Mouse (Mus musculus): ENCODE results near the gene C87436. TPM values are rescaled to one million over a fixed set of nuclear protein-coding genes. Genes with fewer than 3 reads are reported as not detected.
A peak's percentile ranks its signal among the peaks of the same experiment; 100 is the strongest.

Gene C87436
- polyA plus RNA-seq, 1 experiment from 2014 or later = 25.5 TPM

GRCm38 (mm10) chr6:86406306-86406705 is 31.9 kb upstream of the C87436 start:
- no peaks in the 10 kb centered on the region for H3K9me3 ChIP-seq (ENCODE audit: control insufficient read depth, low read length)
- H3K27me3 ChIP-seq (ENCODE audit: control insufficient read depth, insufficient read depth, low read length) = no peaks in the 10 kb centered on the region
- H3K27ac ChIP-seq (replicated peaks; ENCODE audit: low read depth, low read length) = no peak overlapping the region
- DNase-seq (no peak), ATAC-seq (ENCODE audit: low FRiP score, low TSS enrichment) (no peak)
- peaks cover 11% of the 10 kb centered on the region for H3K36me3 ChIP-seq (ENCODE audit: control insufficient read depth, insufficient read depth, low read length)
- H3K4me2 ChIP-seq (ENCODE audit: low read length) = peak overlapping the region; percentile 89
- H3K4me3 ChIP-seq (replicated peaks; ENCODE audit: low read depth, low read length) = peak overlapping the region; percentile 85
- no peak overlapping the region for H3K9ac ChIP-seq (replicated peaks; ENCODE audit: low read length)
- peaks cover 15% of the 10 kb centered on the region for H3K4me1 ChIP-seq (ENCODE audit: control insufficient read depth, insufficient read depth, low read length)

GRCm38 (mm10) chr6:86418711-86419110 is 19.5 kb upstream of the C87436 start:
- H3K36me3 ChIP-seq (ENCODE audit: control insufficient read depth, insufficient read depth, low read length) = peaks cover 87% of the 10 kb centered on the region
- 94% methylated on average over 6 of the region's 6 CpGs for WGBS
- no peak overlapping the region for H3K4me3 ChIP-seq (replicated peaks; ENCODE audit: low read depth, low read length)
- H3K4me2 ChIP-seq (ENCODE audit: low read length) = no peak overlapping the region
- DNase-seq (no peak), ATAC-seq (ENCODE audit: low FRiP score, low TSS enrichment) (no peak)
- no peaks in the 10 kb centered on the region for H3K9me3 ChIP-seq (ENCODE audit: control insufficient read depth, low read length)
- no peak overlapping the region for H3K9ac ChIP-seq (replicated peaks; ENCODE audit: low read length)
- H3K4me1 ChIP-seq (ENCODE audit: control insufficient read depth, insufficient read depth, low read length) = no peaks in the 10 kb centered on the region
- H3K27me3 ChIP-seq (ENCODE audit: control insufficient read depth, insufficient read depth, low read length) = no peaks in the 10 kb centered on the region
- no peak overlapping the region for H3K27ac ChIP-seq (replicated peaks; ENCODE audit: low read depth, low read length)

- Histone ChIP-seq H3K27ac (replicated peaks; ENCODE audit: low read depth, low read length) (no peak overlapping the region), H3K4me1 (ENCODE audit: control insufficient read depth, insufficient read depth, low read length) (no peaks in the 10 kb centered on the region), H3K36me3 (ENCODE audit: control insufficient read depth, insufficient read depth, low read length) (peaks cover 85% of the 10 kb centered on the region), H3K4me3 (replicated peaks; ENCODE audit: low read depth, low read length) (no peak overlapping the region), H3K4me2 (ENCODE audit: low read length) (no peak overlapping the region), H3K9ac (replicated peaks; ENCODE audit: low read length) (no peak overlapping the region), H3K9me3 (ENCODE audit: control insufficient read depth, low read length) (no peaks in the 10 kb centered on the region), H3K27me3 (ENCODE audit: control insufficient read depth, insufficient read depth, low read length) (no peaks in the 10 kb centered on the region)
- ATAC-seq (ENCODE audit: low FRiP score, low TSS enrichment) (no peak), DNase-seq (no peak)
- WGBS = 91% methylated on average over 3 of the region's 3 CpGs
Measured at GRCm38 (mm10) chr6:86419239-86419638, 18.9 kb upstream of the C87436 start.

- Histone ChIP-seq H3K27ac (replicated peaks; ENCODE audit: low read depth, low read length) (no peak overlapping the region), H3K4me3 (replicated peaks; ENCODE audit: low read depth, low read length) (no peak overlapping the region), H3K4me2 (ENCODE audit: low read length) (no peak overlapping the region), H3K4me1 (ENCODE audit: control insufficient read depth, insufficient read depth, low read length) (no peaks in the 10 kb centered on the region), H3K27me3 (ENCODE audit: control insufficient read depth, insufficient read depth, low read length) (no peaks in the 10 kb centered on the region), H3K36me3 (ENCODE audit: control insufficient read depth, insufficient read depth, low read length) (peaks cover 86% of the 10 kb centered on the region), H3K9ac (replicated peaks; ENCODE audit: low read length) (no peak overlapping the region), H3K9me3 (ENCODE audit: control insufficient read depth, low read length) (no peaks in the 10 kb centered on the region)
- 73% methylated on average over 6 of the region's 6 CpGs for WGBS
- DNase-seq (peak; percentile 41), ATAC-seq (ENCODE audit: low FRiP score, low TSS enrichment) (no peak)
Measured at GRCm38 (mm10) chr6:86420491-86420890, 17.7 kb upstream of the C87436 start.

- Histone ChIP-seq H3K9ac (replicated peaks; ENCODE audit: low read length) (no peak within 1 kb of the TSS), H3K4me3 (replicated peaks; ENCODE audit: low read depth, low read length) (no peak within 1 kb of the TSS), H3K4me2 (ENCODE audit: low read length) (no peak within 1 kb of the TSS), H3K27me3 (ENCODE audit: control insufficient read depth, insufficient read depth, low read length) (no peaks in the 10 kb centered on the region), H3K9me3 (ENCODE audit: control insufficient read depth, low read length) (no peaks in the 10 kb centered on the region), H3K27ac (replicated peaks; ENCODE audit: low read depth, low read length) (no peak within 1 kb of the TSS), H3K4me1 (ENCODE audit: control insufficient read depth, insufficient read depth, low read length) (no peaks in the 10 kb centered on the region), H3K36me3 (ENCODE audit: control insufficient read depth, insufficient read depth, low read length) (peaks cover 87% of the 10 kb centered on the region)
- ATAC-seq (ENCODE audit: low FRiP score, low TSS enrichment) (no peak), DNase-seq (no peak)
- 93% methylated on average over 1 of the region's 1 CpGs for whole genome bisulfite sequencing
Measured at GRCm38 (mm10) chr6:86426358-86426757, 11.8 kb upstream of the C87436 start, which contains the start of gene Gm44790. Gm44790 (plus strand) TSS chr6:86426658.

GRCm38 (mm10) chr6:86431531-86431930 is 6.6 kb upstream of the C87436 start:
- no peak for DNase-seq
- H3K4me2 ChIP-seq (ENCODE audit: low read length) = no peak overlapping the region
- H3K27ac ChIP-seq (replicated peaks; ENCODE audit: low read depth, low read length) = no peak overlapping the region
- H3K4me3 ChIP-seq (replicated peaks; ENCODE audit: low read depth, low read length) = no peak overlapping the region
- H3K9me3 ChIP-seq (ENCODE audit: control insufficient read depth, low read length) = no peaks in the 10 kb centered on the region
- no peak overlapping the region for H3K9ac ChIP-seq (replicated peaks; ENCODE audit: low read length)
- no peaks in the 10 kb centered on the region for H3K27me3 ChIP-seq (ENCODE audit: control insufficient read depth, insufficient read depth, low read length)
- WGBS = 92% methylated on average over 3 of the region's 3 CpGs
- no peaks in the 10 kb centered on the region for H3K4me1 ChIP-seq (ENCODE audit: control insufficient read depth, insufficient read depth, low read length)
- H3K36me3 ChIP-seq (ENCODE audit: control insufficient read depth, insufficient read depth, low read length) = peaks cover 92% of the 10 kb centered on the region
- ATAC-seq (ENCODE audit: low FRiP score, low TSS enrichment) = no peak

- Histone ChIP-seq H3K27me3 (ENCODE audit: control insufficient read depth, insufficient read depth, low read length) (no peaks in the 10 kb centered on the region), H3K4me3 (replicated peaks; ENCODE audit: low read depth, low read length) (no peak overlapping the region), H3K36me3 (ENCODE audit: control insufficient read depth, insufficient read depth, low read length) (peaks cover 74% of the 10 kb centered on the region), H3K9me3 (ENCODE audit: control insufficient read depth, low read length) (no peaks in the 10 kb centered on the region), H3K4me2 (ENCODE audit: low read length) (no peak overlapping the region), H3K27ac (replicated peaks; ENCODE audit: low read depth, low read length) (no peak overlapping the region), H3K9ac (replicated peaks; ENCODE audit: low read length) (no peak overlapping the region), H3K4me1 (ENCODE audit: control insufficient read depth, insufficient read depth, low read length) (no peaks in the 10 kb centered on the region)
- DNase-seq (no peak), ATAC-seq (ENCODE audit: low FRiP score, low TSS enrichment) (no peak)
- 97% methylated on average over 1 of the region's 1 CpGs for WGBS
Measured at GRCm38 (mm10) chr6:86433696-86434095, 4.5 kb upstream of the C87436 start.

- peaks cover 42% of the 10 kb centered on the region for H3K36me3 ChIP-seq (ENCODE audit: control insufficient read depth, insufficient read depth, low read length)
- H3K9ac ChIP-seq (replicated peaks; ENCODE audit: low read length) = peak overlapping the region; percentile 74
- peak; percentile 62 for DNase-seq
- no peaks in the 10 kb centered on the region for H3K27me3 ChIP-seq (ENCODE audit: control insufficient read depth, insufficient read depth, low read length)
- H3K4me1 ChIP-seq (ENCODE audit: control insufficient read depth, insufficient read depth, low read length) = peaks cover 6% of the 10 kb centered on the region
- peak overlapping the region; percentile 80 for H3K4me3 ChIP-seq (replicated peaks; ENCODE audit: low read depth, low read length)
- no peaks in the 10 kb centered on the region for H3K9me3 ChIP-seq (ENCODE audit: control insufficient read depth, low read length)
- H3K4me2 ChIP-seq (ENCODE audit: low read length) = peak overlapping the region; percentile 85
- ATAC-seq (ENCODE audit: low FRiP score, low TSS enrichment) = peak; percentile 21; the same call in 1 of the 2 replicates
- H3K27ac ChIP-seq (replicated peaks; ENCODE audit: low read depth, low read length) = peak overlapping the region; percentile 79
- WGBS = 4% methylated on average over 14 of the region's 14 CpGs
Measured at GRCm38 (mm10) chr6:86437711-86438110, 463 bp upstream of the C87436 start.

GRCm38 (mm10) chr6:86439119-86439496 is 934 bp downstream of the C87436 start:
- DNase-seq = no peak

More at GRCm38 (mm10) chr6:86439119-86439496, 934 bp downstream of the C87436 start:
- Histone ChIP-seq H3K4me3 (replicated peaks; ENCODE audit: low read depth, low read length) (peak overlapping the region; percentile 80), H3K27ac (replicated peaks; ENCODE audit: low read depth, low read length) (peak overlapping the region; percentile 88), H3K9me3 (ENCODE audit: control insufficient read depth, low read length) (no peaks in the 10 kb centered on the region), H3K4me1 (ENCODE audit: control insufficient read depth, insufficient read depth, low read length) (peaks cover 6% of the 10 kb centered on the region), H3K27me3 (ENCODE audit: control insufficient read depth, insufficient read depth, low read length) (no peaks in the 10 kb centered on the region), H3K4me2 (ENCODE audit: low read length) (peak overlapping the region; percentile 85), H3K36me3 (ENCODE audit: control insufficient read depth, insufficient read depth, low read length) (peaks cover 37% of the 10 kb centered on the region), H3K9ac (replicated peaks; ENCODE audit: low read length) (peak overlapping the region; percentile 74)
- WGBS = 6% methylated on average over 13 of the region's 13 CpGs
- no peak for ATAC-seq (ENCODE audit: low FRiP score, low TSS enrichment)

Data from midbrain, embryonic 14.5 days (tissue).